Mouse (Mus musculus): Measurements from ENCODE around the gene Yipf1.
"Not testable (repeated sequence)": the region's sequence is repeated elsewhere in the genome, so short reads cannot be mapped to it uniquely, and the experiment has no call there.

The Yipf1 gene

GRCm38 (mm10) chr4:107323113-107323512 is 8.9 kb downstream of the Yipf1 start:
- DNase-seq (ENCODE audit: low spot score in 2 of 2) = no peak

GRCm38 (mm10) chr4:107328530-107328929 is 14.4 kb downstream of the Yipf1 start:
- DNase-seq (ENCODE audit: low spot score in 2 of 2) = no peak

GRCm38 (mm10) chr4:107333514-107333913 is 19.4 kb downstream of the Yipf1 start:
- no peak for DNase-seq (ENCODE audit: low spot score in 2 of 2)

GRCm38 (mm10) chr4:107336356-107336755 is 22.2 kb downstream of the Yipf1 start:
- DNase-seq (ENCODE audit: low spot score in 2 of 2) = no peak

GRCm38 (mm10) chr4:107337455-107337854 is 23.3 kb downstream of the Yipf1 start:
- DNase-seq (ENCODE audit: low spot score in 2 of 2) = no peak

GRCm38 (mm10) chr4:107341354-107341753 is 27.2 kb downstream of the Yipf1 start:
- no peak for DNase-seq (ENCODE audit: low spot score in 2 of 2)

- DNase-seq (ENCODE audit: low spot score in 2 of 2) = peak; percentile 28 to 29
Observed at GRCm38 (mm10) chr4:107344612-107345011, 30.4 kb downstream of the Yipf1 start.

- no peak for DNase-seq (ENCODE audit: low spot score in 2 of 2)
Observed at GRCm38 (mm10) chr4:107347221-107347620, 33.1 kb downstream of the Yipf1 start.

- no peak for DNase-seq (ENCODE audit: low spot score in 2 of 2)
Observed at GRCm38 (mm10) chr4:107348529-107349310, 34.6 kb downstream of the Yipf1 start.

- DNase-seq (ENCODE audit: low spot score in 2 of 2) = peak in 1 of 2 experiments; percentile 46
Observed at GRCm38 (mm10) chr4:107349311-107350008, 35.3 kb downstream of the Yipf1 start.

- DNase-seq (ENCODE audit: low spot score in 2 of 2) = no peak
Observed at GRCm38 (mm10) chr4:107351368-107351767, 37.2 kb downstream of the Yipf1 start.

GRCm38 (mm10) chr4:107353612-107354011 is 39.4 kb downstream of the Yipf1 start:
- DNase-seq (ENCODE audit: low spot score in 2 of 2) = no peak

GRCm38 (mm10) chr4:107354126-107354525 is 40.0 kb downstream of the Yipf1 start:
- no peak for DNase-seq (ENCODE audit: low spot score in 2 of 2)

- DNase-seq (ENCODE audit: low spot score in 2 of 2) = no peak
Observed at GRCm38 (mm10) chr4:107354543-107354942, 40.4 kb downstream of the Yipf1 start.

- DNase-seq (ENCODE audit: low spot score in 2 of 2) = not testable (repeated sequence)
Observed at GRCm38 (mm10) chr4:107357172-107357571, 43.0 kb downstream of the Yipf1 start.

- DNase-seq (ENCODE audit: low spot score in 2 of 2) = no peak
Observed at GRCm38 (mm10) chr4:107358460-107358859, 44.3 kb downstream of the Yipf1 start.

GRCm38 (mm10) chr4:107360457-107361145 is 46.4 kb downstream of the Yipf1 start:
- no peak for DNase-seq (ENCODE audit: low spot score in 2 of 2)

- DNase-seq (ENCODE audit: low spot score in 2 of 2) = no peak
Observed at GRCm38 (mm10) chr4:107362755-107363154, 48.6 kb downstream of the Yipf1 start.

- no peak for DNase-seq (ENCODE audit: low spot score in 2 of 2)
Observed at GRCm38 (mm10) chr4:107363573-107363972, 49.4 kb downstream of the Yipf1 start.

GRCm38 (mm10) chr4:107364190-107364639 is 50.1 kb downstream of the Yipf1 start:
- DNase-seq (ENCODE audit: low spot score in 2 of 2) = no peak

- DNase-seq (ENCODE audit: low spot score in 2 of 2) = not testable (repeated sequence)
Observed at GRCm38 (mm10) chr4:107366408-107366807, 52.2 kb downstream of the Yipf1 start.

- DNase-seq (ENCODE audit: low spot score in 2 of 2) = peak; percentile 59 to 85
Observed at GRCm38 (mm10) chr4:107367567-107368314, 53.6 kb downstream of the Yipf1 start, which contains the start of gene Ndc1. Gene Ndc1, plus strand, starts transcription at chr4:107367784.
